Mouse (Mus musculus) adrenal gland, postnatal 25 days (tissue): ENCODE results near the gene Vegfc. TPM values are rescaled to one million over a fixed set of nuclear protein-coding genes. Genes with fewer than 3 reads are reported as not detected.
A peak's percentile ranks its signal among the peaks of the same experiment; 100 is the strongest.

Experiments
- DNase-seq: peaks from one replicate; pipeline ENCODE4 v3.0.0; 2021; ENCODE audit warnings: mixed read lengths
- long read RNA-seq: library from polyadenylated mRNA; stranded (forward); transcript quantifications from one replicate; pipeline ENCODE4 v2.0.0, GENCODE M21; 2021
- total RNA-seq: library from RNA; stranded (reverse); gene quantifications from 2 replicates; pipeline ENCODE4 v1.2.3, GENCODE M21; 2021

Vegfc gene
- 8.8 and 13.6 TPM in 2 replicates for total RNA-seq
- long read RNA-seq, transcript Vegfc-201 (7 exons, 2,449 nt), result major isoform, 8 of 10 reads
- long read RNA-seq, partial matches to known transcripts, result 1 of 10 reads
- long read RNA-seq, other reads (novel, unspliced or antisense), result 1 of 10 reads

GRCm38 (mm10) chr8:54077271-54078120 lies at the start of gene Vegfc:
Gene Vegfc (plus strand): TSS chr8:54077606.
- peak; percentile 62 for DNase-seq

GRCm38 (mm10) chr8:54034584-54034983 lies 42.8 kb upstream of the Vegfc start:
- no peak for DNase-seq

- no peak for DNase-seq
Measured at GRCm38 (mm10) chr8:54042601-54043000, 34.8 kb upstream of the Vegfc start.

GRCm38 (mm10) chr8:54043468-54043867 lies 33.9 kb upstream of the Vegfc start:
- no peak for DNase-seq

- DNase-seq, result no peak
Measured at GRCm38 (mm10) chr8:54053210-54053609, 24.2 kb upstream of the Vegfc start.

GRCm38 (mm10) chr8:54065492-54065891 lies 11.9 kb upstream of the Vegfc start:
- DNase-seq, result no peak

- DNase-seq, result no peak
Measured at GRCm38 (mm10) chr8:54076301-54076700, 1.1 kb upstream of the Vegfc start.

- DNase-seq, result peak; percentile 73
Measured at GRCm38 (mm10) chr8:54076791-54077270, 575 bp upstream of the Vegfc start.

- DNase-seq, result no peak
Measured at GRCm38 (mm10) chr8:54078121-54078440, 675 bp downstream of the Vegfc start.

GRCm38 (mm10) chr8:54079001-54079400 lies 1.6 kb downstream of the Vegfc start:
- DNase-seq, result no peak

- no peak for DNase-seq
Measured at GRCm38 (mm10) chr8:54079601-54080000, 2.2 kb downstream of the Vegfc start.

- DNase-seq, result no peak
Measured at GRCm38 (mm10) chr8:54085896-54086295, 8.5 kb downstream of the Vegfc start.

GRCm38 (mm10) chr8:54087114-54087513 lies 9.7 kb downstream of the Vegfc start:
- DNase-seq, result no peak

GRCm38 (mm10) chr8:54089204-54089603 lies 11.8 kb downstream of the Vegfc start:
- no peak for DNase-seq

GRCm38 (mm10) chr8:54089901-54090300 lies 12.5 kb downstream of the Vegfc start:
- no peak for DNase-seq

GRCm38 (mm10) chr8:54100058-54100457 lies 22.7 kb downstream of the Vegfc start:
- no peak for DNase-seq

- no peak for DNase-seq
Measured at GRCm38 (mm10) chr8:54114581-54114980, 37.2 kb downstream of the Vegfc start.

- no peak for DNase-seq
Measured at GRCm38 (mm10) chr8:54120115-54120514, 42.7 kb downstream of the Vegfc start.

GRCm38 (mm10) chr8:54121942-54122341 lies 44.5 kb downstream of the Vegfc start:
- peak; percentile 16 for DNase-seq

GRCm38 (mm10) chr8:54122345-54122744 lies 44.9 kb downstream of the Vegfc start:
- DNase-seq, result no peak

- no peak for DNase-seq
Measured at GRCm38 (mm10) chr8:54130558-54130957, 53.2 kb downstream of the Vegfc start.

GRCm38 (mm10) chr8:54153240-54153639 lies 75.8 kb downstream of the Vegfc start:
- peak; percentile 77 for DNase-seq

- DNase-seq, result no peak
Measured at GRCm38 (mm10) chr8:54163505-54163904, 86.1 kb downstream of the Vegfc start.

GRCm38 (mm10) chr8:54185336-54185735 lies 107.9 kb downstream of the Vegfc start:
- DNase-seq, result no peak
